In genomic region chr2:115737966-115738365, GRCm38 (mm10) we compare ENCODE assay signal across 14 mouse cellular contexts.
"Had no signal": no experiment of that assay in that cellular context is flagged by ENCODE, and none has a peak within 500 bp of the region (broad histone marks: within the 10 kb centered on the region; RNA-seq: fewer than 3 reads in every experiment).

No protein-coding gene starts in this region.

- H3K4me3 ChIP-seq: kidney, embryonic 15.5 days; liver, embryonic 15.5 days; midbrain, embryonic 15.5 days; neural tube, embryonic 12.5 days had no signal

- H3K4me1 ChIP-seq: liver, embryonic 15.5 days; midbrain, embryonic 15.5 days; neural tube, embryonic 12.5 days had no signal

- H3K27ac ChIP-seq: kidney, embryonic 15.5 days; liver, embryonic 15.5 days; midbrain, embryonic 15.5 days; neural tube, embryonic 12.5 days had no signal

- H3K4me2 ChIP-seq: kidney, embryonic 15.5 days; liver, embryonic 11.5 days; liver, embryonic 15.5 days; midbrain, embryonic 11.5 days; midbrain, embryonic 15.5 days; neural tube, embryonic 12.5 days had no signal

- H3K9ac ChIP-seq: kidney, embryonic 15.5 days; liver, embryonic 15.5 days; midbrain, embryonic 15.5 days; neural tube, embryonic 12.5 days had no signal

- DNase-seq: kidney, postnatal 36 days; layer of hippocampus, adult 9-11 months; layer of hippocampus, postnatal 36 days; lung, adult 2 months; lung, postnatal 36 days; thymus, adult 18-20 months; thymus, postnatal 14 days had no signal

- H3K9me3 ChIP-seq: kidney, embryonic 15.5 days; liver, embryonic 15.5 days; midbrain, embryonic 15.5 days; neural tube, embryonic 12.5 days had no signal

- ATAC-seq: lung, postnatal 0 days; midbrain, embryonic 15.5 days had no signal

- H3K27me3 ChIP-seq: kidney, embryonic 15.5 days; liver, embryonic 15.5 days; midbrain, embryonic 15.5 days; neural tube, embryonic 12.5 days had no signal

- H3K36me3 ChIP-seq: kidney, embryonic 15.5 days; midbrain, embryonic 15.5 days; neural tube, embryonic 12.5 days had no signal
